Mouse (Mus musculus): Measurements from ENCODE around the gene Dpagt1. TPM values are rescaled to one million over a fixed set of nuclear protein-coding genes. Genes with fewer than 3 reads are reported as not detected.
"Not testable (repeated sequence)": the region's sequence is repeated elsewhere in the genome, so short reads cannot be mapped to it uniquely, and the experiment has no call there.

Gene Dpagt1
- polyA plus RNA-seq, 1 experiment from 2014 or later = 27.8 TPM

GRCm38 (mm10) chr9:44334396-44335330 is 8.8 kb downstream of the Dpagt1 start, which contains the start of gene H2afx:
H2afx (plus strand) TSS chr9:44334694.
- no peaks in the 10 kb centered on the region for H3K4me1 ChIP-seq (replicated peaks; ENCODE audit: control insufficient read depth, insufficient read depth)
- H3K4me2 ChIP-seq (replicated peaks; ENCODE audit: low read depth) = peak within 1 kb of the TSS; percentile 94
- no peaks in the 10 kb centered on the region for H3K9me3 ChIP-seq (ENCODE audit: control insufficient read depth, low read length)
- H3K9ac ChIP-seq (ENCODE audit: low read length) = peak within 1 kb of the TSS; percentile 91
- peak within 1 kb of the TSS; percentile 78 for H3K4me3 ChIP-seq (ENCODE audit: low read depth, low read length)
- ATAC-seq (ENCODE audit: low FRiP score, low TSS enrichment) (peak; percentile 95), DNase-seq (ENCODE audit: low spot score) (peak; percentile 98)
- peaks cover 24% of the 10 kb centered on the region; the same call in 1 of the 2 replicates for H3K36me3 ChIP-seq (ENCODE audit: control insufficient read depth, insufficient read depth, low read length)
- peak within 1 kb of the TSS; percentile 92 for H3K27ac ChIP-seq (replicated peaks)
- WGBS = under 1% methylated on average over 68 of the region's 91 CpGs
- TF ChIP-seq EP300 (optimal IDR thresholded peaks at IDR 0.05) = peak; percentile 54
- peak; percentile 75 for TF ChIP-seq CTCF (IDR thresholded peaks at IDR 0.05; ENCODE audit: low read depth)
- no peaks in the 10 kb centered on the region for H3K27me3 ChIP-seq (ENCODE audit: control insufficient read depth, insufficient read depth, low read length)

- DNase-seq (ENCODE audit: low spot score) (peak; percentile 39), ATAC-seq (ENCODE audit: low FRiP score, low TSS enrichment) (peak; percentile 14; the same call in 1 of the 2 replicates)
- Histone ChIP-seq H3K9ac (ENCODE audit: low read length) (peak overlapping the region; percentile 91), H3K4me1 (replicated peaks; ENCODE audit: control insufficient read depth, insufficient read depth) (no peaks in the 10 kb centered on the region), H3K4me3 (ENCODE audit: low read depth, low read length) (peak overlapping the region; percentile 78), H3K27me3 (ENCODE audit: control insufficient read depth, insufficient read depth, low read length) (no peaks in the 10 kb centered on the region), H3K9me3 (ENCODE audit: control insufficient read depth, low read length) (no peaks in the 10 kb centered on the region), H3K36me3 (ENCODE audit: control insufficient read depth, insufficient read depth, low read length) (peaks cover 24% of the 10 kb centered on the region; the same call in 1 of the 2 replicates), H3K27ac (replicated peaks) (peak overlapping the region; percentile 92), H3K4me2 (replicated peaks; ENCODE audit: low read depth) (peak overlapping the region; percentile 94)
- WGBS = under 1% methylated on average over 50 of the region's 50 CpGs
- no peak for TF ChIP-seq EP300 (optimal IDR thresholded peaks at IDR 0.05)
- TF ChIP-seq CTCF (IDR thresholded peaks at IDR 0.05; ENCODE audit: low read depth) = no peak
These were observed 9.7 kb downstream of the Dpagt1 start for GRCm38 (mm10) chr9:44335331-44336092.

- DNase-seq (ENCODE audit: low spot score) = no peak
- H3K27me3 ChIP-seq (ENCODE audit: control insufficient read depth, insufficient read depth, low read length) = no peaks in the 10 kb centered on the region
- no peak overlapping the region for H3K27ac ChIP-seq (replicated peaks)
- 2% methylated on average over 5 of the region's 5 CpGs for WGBS
- no peaks in the 10 kb centered on the region for H3K9me3 ChIP-seq (ENCODE audit: control insufficient read depth, low read length)
- peak overlapping the region; percentile 78 for H3K4me3 ChIP-seq (ENCODE audit: low read depth, low read length)
- H3K4me2 ChIP-seq (replicated peaks; ENCODE audit: low read depth) = peak overlapping the region; percentile 94
- no peaks in the 10 kb centered on the region for H3K4me1 ChIP-seq (replicated peaks; ENCODE audit: control insufficient read depth, insufficient read depth)
- TF ChIP-seq CTCF (IDR thresholded peaks at IDR 0.05; ENCODE audit: low read depth) (no peak), EP300 (optimal IDR thresholded peaks at IDR 0.05) (no peak)
- H3K9ac ChIP-seq (ENCODE audit: low read length) = peak overlapping the region; percentile 91
- peaks cover 24% of the 10 kb centered on the region; the same call in 1 of the 2 replicates for H3K36me3 ChIP-seq (ENCODE audit: control insufficient read depth, insufficient read depth, low read length)
- no peak for ATAC-seq (ENCODE audit: low FRiP score, low TSS enrichment)
These were observed 10.2 kb downstream of the Dpagt1 start for GRCm38 (mm10) chr9:44336093-44336406.

- Histone ChIP-seq H3K4me2 (replicated peaks; ENCODE audit: low read depth) (peak overlapping the region; percentile 94), H3K4me3 (ENCODE audit: low read depth, low read length) (peak overlapping the region; percentile 78), H3K9ac (ENCODE audit: low read length) (peak overlapping the region; percentile 23; the same call in 1 of the 2 replicates), H3K36me3 (ENCODE audit: control insufficient read depth, insufficient read depth, low read length) (peaks cover 27% of the 10 kb centered on the region; the same call in 1 of the 2 replicates)
- not testable (repeated sequence) for DNase-seq (ENCODE audit: low spot score); H3K27ac ChIP-seq (replicated peaks); H3K4me1 ChIP-seq (replicated peaks; ENCODE audit: control insufficient read depth, insufficient read depth); ATAC-seq (ENCODE audit: low FRiP score, low TSS enrichment); H3K27me3 ChIP-seq (ENCODE audit: control insufficient read depth, insufficient read depth, low read length); H3K9me3 ChIP-seq (ENCODE audit: control insufficient read depth, low read length)
- 33% methylated on average over 4 of the region's 4 CpGs for WGBS
These were observed 10.7 kb downstream of the Dpagt1 start for GRCm38 (mm10) chr9:44336513-44336912.

- Histone ChIP-seq H3K4me1 (replicated peaks; ENCODE audit: control insufficient read depth, insufficient read depth) (no peaks in the 10 kb centered on the region), H3K9me3 (ENCODE audit: control insufficient read depth, low read length) (no peaks in the 10 kb centered on the region), H3K36me3 (ENCODE audit: control insufficient read depth, insufficient read depth, low read length) (peaks cover 24% of the 10 kb centered on the region; the same call in 1 of the 2 replicates), H3K4me3 (ENCODE audit: low read depth, low read length) (0 out of 2 replicates have a peak overlapping the region, but pooled peaks have one; percentile 78), H3K27me3 (ENCODE audit: control insufficient read depth, insufficient read depth, low read length) (no peaks in the 10 kb centered on the region), H3K27ac (replicated peaks) (peak overlapping the region; percentile 35; the same call in 1 of the 2 replicates), H3K4me2 (replicated peaks; ENCODE audit: low read depth) (peak overlapping the region; percentile 94), H3K9ac (ENCODE audit: low read length) (peak overlapping the region; percentile 23; the same call in 1 of the 2 replicates)
- TF ChIP-seq CTCF (IDR thresholded peaks at IDR 0.05; ENCODE audit: low read depth) = no peak
- no peak for TF ChIP-seq EP300 (optimal IDR thresholded peaks at IDR 0.05)
- 55% methylated on average over 3 of the region's 3 CpGs for WGBS
- DNase-seq (ENCODE audit: low spot score) = no peak
- ATAC-seq (ENCODE audit: low FRiP score, low TSS enrichment) = no peak
These were observed 11.1 kb downstream of the Dpagt1 start for GRCm38 (mm10) chr9:44336964-44337363.
